Mouse (Mus musculus) lung, postnatal 14 days (tissue): Measurements from ENCODE around the gene Otop3.

Source experiments
- DNase-seq: peaks from one replicate; pipeline ENCODE4 v3.0.0; 2021

Gene Otop3

DNA sequence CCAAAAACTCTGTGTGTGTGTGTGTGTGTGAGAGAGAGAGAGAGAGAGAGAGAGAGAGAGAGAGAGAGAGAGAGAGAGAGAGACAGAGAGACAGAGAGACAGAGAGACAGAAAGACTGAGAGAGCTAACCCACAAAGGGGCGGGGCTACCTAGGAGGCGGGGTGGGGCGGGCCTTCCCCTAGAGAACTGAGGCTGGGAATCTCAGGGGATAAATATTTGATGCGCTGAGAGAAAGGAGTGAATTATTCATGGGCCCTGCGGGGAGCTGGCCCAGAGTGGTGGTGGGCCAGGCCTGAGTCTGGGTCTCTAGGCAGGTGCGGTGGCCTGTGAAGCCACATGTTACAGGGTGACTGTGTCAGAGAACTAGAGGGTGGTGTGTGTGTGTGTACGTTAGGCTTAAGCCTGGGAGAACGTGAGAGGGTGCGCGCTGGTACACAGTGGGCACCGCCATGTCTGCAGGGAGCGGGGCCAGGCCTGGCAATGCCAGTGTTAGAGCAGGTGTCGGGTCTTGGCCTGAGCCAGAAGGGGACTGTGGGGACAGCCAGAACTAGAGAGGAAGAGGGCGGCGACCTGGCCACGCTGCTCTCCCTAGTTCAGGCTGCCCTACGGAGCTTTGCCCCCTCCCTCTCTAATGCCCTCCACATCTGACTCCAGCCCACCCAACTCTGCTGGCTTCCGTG lies 14.7 kb upstream of the Otop3 start:
- DNase-seq: no peak

DNA sequence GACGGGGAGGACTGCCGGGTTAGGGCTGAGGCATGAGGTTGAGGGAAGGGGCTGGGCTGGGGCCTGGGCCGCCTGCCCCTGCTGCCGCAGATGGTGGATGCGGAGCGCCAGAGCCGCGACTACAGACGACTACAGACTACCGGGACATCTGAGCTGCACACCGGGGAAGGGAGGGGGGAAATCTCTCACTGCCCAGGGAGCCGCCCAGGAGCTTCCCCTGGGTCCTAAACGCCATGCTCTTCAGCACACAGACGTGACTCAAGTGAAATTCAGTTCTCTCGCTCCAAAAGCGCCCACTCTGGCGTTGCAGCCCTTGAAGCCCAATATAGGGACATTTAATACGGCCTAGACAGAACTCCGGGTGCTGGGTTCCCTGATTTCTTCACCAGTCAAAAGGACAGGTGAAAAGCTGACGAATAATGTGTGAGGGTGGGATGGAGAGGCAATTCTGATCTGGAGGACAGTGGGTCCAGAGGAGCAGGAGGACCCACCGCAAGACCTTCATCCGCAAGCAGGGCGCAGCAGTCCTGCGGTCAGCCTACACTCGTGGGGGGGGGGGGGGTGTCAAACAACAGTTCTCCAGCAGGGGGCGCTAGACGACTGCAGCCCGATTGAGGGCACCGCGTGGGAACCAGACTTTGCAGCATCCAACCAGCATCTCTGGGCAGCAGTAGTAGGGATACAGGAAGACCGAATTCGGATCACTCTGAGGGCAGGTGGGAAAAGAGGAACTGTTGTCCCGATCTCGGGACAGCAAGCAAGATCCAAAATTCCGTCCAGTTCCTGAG lies 12.4 kb upstream of the Otop3 start, which contains the start of gene Ush1g:
Ush1g (minus strand) TSS at position 136 of the 788 bp plus-strand sequence.
- peak; percentile 65 for DNase-seq

DNA sequence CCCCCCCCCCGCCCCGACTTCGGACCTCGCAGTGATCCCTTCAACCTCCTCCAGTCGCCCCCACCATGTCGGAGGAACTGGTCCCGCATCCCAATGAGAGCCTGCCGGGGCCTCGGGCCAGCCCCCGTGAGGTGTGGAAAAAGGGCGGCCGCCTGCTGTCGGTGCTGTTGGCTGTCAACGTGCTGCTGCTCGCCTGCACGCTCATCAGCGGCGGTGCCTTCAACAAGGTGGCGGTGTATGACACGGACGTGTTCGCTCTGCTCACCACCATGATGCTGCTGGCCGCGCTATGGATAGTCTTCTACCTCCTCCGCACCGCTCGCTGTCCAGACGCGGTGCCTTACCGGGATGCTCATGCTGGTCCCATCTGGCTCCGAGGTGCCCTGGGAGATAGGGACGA lies 11.2 kb upstream of the Otop3 start:
- DNase-seq: no peak

DNA sequence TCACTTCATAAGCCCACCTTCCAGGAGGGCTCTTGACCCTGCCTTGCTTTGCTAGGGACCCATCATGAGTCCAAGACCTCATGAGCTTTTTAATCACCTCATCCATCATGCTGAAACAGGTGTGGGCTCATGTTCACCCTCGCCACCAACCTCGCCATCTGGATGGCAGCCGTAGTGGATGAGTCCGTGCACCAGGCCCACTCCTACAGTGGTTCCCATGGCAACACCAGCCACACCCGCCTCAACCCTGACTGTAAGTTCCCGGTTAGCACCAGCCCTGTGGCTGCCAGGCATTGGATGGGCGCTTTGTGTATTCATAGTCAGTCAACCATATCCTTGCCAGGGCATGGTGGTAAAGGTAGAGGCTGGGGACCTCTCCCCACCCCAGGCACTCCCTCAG lies 7.8 kb upstream of the Otop3 start:
- DNase-seq: no peak

DNA sequence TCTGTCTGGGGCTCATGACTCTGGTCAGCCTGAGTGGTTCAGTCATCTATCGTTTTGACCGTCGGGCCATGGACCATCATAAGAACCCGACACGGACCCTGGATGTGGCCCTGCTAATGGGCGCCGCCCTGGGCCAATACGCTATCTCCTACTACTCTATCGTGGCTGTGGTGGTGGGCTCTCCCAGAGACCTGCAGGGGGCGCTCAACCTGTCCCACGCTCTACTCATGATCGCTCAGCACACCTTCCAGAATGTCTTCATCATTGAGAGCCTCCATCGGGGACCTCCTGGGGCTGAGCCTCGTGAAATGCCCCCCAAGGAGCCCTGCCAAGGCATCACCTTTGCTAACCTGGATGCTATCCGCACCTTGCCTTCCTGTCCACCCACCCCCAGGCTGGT lies 5.2 kb upstream of the Otop3 start:
- no peak for DNase-seq

DNA sequence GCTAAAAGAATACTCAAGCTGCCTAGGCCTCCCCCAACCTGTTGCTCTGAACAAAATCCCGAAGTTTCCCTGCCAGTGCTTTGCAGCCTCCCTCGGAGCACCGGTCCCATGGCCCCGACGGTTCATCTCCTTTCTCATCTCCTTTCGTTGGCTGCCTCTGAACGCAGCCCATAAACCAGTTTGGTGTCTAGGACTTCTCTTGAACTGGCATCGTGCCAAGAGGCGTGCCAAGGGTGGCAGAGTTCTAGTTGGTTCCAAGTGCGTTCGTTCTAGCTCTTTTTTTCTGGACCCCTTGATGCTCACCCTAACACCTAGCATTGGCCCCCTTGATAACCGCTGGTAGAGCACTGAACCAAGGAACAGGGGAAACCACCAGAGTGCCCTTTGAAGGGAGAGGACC lies 692 bp downstream of the Otop3 start:
- peak; percentile 32 for DNase-seq

DNA sequence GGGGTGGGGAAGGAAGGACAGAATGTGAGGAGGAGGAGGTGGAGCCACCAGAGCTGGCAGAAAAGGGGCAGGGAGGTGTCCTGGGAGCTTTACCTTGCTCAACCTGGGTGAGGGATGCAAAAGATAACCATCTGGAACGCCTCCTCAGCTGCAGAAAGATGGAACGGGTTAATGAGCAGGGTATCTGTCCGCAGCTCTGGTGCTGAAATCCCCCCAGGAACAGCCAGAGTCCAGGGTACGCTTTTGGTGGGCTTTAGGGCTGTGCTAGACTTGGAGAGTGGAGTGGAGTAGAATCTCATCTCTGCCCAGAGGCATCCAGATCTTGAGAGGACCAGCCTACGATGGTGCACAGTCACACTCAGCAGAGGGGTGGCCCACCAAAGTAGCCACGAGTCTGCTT lies 1.6 kb downstream of the Otop3 start:
- no peak for DNase-seq

DNA sequence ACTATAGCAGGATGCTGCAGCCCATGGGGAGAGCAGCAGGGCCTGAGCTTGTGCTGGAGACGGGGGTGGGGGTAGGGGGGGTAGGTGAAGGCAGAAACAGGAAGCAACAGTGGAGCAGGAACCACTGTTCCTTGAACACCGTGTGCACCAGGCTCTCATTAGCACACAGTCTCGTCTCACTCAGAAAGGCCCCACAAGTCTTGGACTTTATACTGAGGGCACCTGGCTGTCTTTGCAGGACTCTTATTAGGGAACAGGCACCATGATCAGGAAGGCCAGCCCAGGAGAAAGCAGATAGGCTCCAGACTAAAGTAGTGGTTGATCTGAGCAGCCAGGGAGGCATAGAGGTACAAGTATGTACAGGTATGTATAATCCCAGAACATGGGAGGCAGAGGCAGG lies 2.8 kb downstream of the Otop3 start:
- DNase-seq: no peak

DNA sequence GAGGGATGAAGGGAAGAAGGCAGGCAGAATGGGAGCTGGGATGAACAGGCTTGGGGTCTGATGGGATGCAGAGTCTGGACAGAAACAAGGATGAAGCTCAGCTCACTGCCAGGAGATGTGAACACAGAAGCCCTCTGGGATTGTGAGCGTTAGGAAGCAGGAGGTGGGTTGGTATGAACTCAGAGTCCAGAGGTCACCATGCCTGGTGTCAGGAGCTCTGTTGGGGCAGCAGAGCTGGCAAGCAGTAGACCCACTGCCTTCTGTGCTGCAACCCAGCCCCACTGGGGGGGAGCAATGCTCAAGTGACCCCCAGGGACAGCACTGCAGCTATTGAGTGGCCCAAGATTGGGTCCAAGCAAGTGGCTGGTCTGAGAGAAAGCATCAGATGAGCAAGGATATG lies 3.3 kb downstream of the Otop3 start:
- no peak for DNase-seq

DNA sequence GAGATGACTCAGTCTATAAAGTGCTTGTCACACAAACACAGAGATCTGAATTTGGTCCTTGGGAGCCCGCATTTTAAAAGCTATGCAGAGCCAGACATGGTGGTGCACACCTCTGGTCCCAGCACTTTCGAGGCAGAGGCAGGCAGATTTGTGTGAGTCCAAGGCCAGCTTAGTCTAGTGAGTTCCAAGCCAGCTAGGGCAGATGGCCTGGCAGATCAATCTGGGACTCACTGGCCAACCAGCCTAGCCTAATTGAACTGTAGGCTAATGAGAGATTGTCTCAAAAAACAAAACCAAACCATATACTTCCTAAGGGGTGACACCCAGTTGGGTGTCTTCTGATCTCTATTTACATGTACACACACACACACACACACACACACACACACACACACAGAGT lies 6.7 kb downstream of the Otop3 start:
- DNase-seq: no peak

DNA sequence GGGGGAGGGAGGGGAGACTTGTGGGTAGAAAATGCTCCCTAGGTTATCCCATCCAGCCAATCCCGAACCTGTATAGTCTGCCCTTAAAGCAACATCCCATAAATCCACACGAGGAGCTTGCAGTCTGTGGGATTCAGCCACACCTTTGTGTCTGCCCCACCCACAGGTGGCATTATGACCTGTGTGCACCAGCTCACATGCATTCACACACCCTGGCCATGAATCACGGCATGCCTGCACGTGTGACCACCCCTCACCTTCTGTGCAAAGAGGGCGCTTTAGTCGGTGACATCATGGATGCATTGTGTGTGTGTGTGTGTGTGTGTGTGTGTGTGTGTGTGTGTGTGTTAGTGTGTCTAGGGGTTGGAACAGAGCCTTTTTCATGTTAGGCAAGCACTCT lies 7.3 kb downstream of the Otop3 start:
- no peak for DNase-seq

DNA sequence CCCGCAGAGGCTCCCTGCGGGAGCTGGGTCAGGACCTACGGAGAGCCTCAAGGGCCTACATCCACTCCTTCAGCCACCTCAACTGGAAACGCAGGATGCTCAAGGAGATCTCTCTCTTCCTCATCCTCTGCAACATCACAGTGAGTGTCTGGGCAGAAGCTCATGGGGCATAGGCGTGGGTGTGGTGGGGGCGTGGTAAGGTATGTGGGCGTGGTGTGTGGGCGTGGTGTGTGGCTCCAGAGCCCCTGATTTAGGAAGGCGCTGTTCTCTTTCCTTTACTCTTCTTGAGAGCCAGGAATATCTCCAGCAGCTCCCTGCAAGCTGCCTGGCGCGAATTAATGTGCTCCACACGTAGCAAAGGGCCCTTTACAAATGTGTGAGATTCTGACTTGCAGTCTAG lies 10.4 kb downstream of the Otop3 start:
- no peak for DNase-seq

DNA sequence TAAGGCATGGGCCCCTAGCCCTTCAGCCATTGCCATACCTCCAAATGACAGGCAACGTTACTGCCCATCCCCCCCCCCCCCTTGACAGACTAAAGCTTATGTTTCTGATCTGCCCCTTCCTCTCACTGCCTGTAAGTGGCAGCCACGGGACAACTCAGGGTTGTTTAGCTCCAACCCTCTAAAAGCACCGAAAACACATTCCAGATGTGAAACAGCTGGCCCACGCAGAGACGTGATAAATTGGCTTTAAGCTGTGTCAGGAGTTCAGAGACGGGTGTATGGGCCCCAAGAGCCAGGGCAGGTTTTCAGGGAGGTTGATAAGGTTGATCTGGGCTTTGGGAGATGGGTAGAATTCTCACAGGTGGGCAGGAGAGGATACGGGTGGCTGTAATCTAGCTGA lies 11.0 kb downstream of the Otop3 start:
- DNase-seq: no peak

DNA sequence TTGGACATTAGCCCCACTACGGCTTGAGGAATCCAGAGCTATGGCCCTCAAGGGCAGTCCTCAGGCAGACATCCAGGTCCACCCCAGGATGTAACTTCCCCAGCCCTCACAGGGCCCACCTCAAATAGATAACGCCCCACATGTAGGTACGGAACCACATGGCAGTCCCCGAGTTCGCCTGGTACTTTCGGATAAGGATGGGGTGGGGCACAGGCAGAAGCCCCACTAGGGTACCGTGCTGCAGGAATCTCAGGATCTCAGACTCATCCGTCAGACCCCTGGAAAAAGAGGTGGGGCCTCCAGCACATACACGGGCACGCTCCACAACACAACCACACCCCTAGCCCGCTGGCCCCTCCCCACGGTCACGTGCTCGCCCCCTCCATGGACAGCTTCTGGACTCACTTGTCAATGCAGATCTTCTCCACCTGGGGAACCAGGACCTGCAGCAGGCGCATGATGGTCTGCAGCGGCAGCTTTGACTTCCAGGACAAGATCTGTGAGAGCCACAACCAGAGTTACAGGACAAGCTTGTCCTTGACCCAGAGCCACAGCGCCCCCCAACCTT lies 14.2 kb downstream of the Otop3 start:
- DNase-seq: no peak

DNA sequence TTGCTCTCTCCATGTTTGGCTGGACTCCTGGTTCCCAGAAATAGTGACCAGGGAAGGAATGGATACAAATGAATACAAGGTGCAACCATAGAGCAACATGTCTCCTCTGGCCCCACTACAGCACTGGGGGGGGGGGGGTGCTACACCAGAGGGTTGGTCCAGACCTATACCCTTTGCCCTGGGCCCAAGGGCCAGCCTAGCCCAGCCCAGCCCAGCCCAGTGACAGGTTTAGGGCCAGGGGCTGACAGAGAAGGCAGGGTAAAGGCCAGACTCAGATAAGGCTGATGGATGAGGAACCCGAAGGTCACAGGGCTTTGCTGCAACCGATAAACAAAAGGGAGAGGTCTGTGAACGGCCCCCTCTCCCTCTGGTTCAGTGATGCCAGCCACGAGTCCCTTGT lies 15.4 kb downstream of the Otop3 start:
- no peak for DNase-seq

DNA sequence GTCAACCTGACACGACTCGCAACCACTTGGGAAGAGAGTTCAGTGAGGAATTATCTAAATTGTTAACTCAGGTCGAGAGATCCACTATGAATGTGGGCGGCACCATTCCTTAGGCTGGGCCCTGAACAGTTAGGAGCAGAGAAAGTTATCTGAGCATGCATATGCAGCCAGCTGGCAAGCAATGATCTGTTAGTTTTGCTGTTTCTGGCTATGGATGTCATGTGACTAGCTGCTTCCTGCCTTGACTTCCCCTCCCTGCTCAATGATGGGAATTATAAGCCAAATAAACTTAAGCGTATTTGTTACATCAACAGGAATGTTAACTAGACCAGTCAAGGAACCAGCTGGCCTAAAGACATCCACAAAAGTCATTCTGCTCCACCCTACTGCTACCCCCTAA lies 18.8 kb downstream of the Otop3 start:
- DNase-seq: no peak

DNA sequence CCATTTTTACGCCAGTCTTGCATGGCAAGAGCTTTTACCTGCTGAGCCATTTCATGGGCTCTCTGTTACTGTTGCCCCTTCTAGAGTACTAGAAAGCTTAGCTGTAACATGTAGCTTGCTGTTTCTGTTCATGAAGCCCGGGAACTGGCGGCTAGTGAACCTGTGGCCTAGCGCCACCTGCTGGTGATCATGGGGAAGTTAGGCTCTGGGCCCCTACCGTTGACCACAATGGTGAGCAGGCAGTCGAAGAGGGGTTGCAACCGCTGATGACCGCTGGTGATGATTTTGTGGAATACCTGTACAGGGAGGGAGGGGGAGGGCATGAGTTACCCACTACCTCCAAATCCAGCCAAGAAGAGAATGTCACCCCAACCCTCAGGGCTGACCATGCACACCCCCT lies 19.7 kb downstream of the Otop3 start:
- DNase-seq: peak; percentile 78

DNA sequence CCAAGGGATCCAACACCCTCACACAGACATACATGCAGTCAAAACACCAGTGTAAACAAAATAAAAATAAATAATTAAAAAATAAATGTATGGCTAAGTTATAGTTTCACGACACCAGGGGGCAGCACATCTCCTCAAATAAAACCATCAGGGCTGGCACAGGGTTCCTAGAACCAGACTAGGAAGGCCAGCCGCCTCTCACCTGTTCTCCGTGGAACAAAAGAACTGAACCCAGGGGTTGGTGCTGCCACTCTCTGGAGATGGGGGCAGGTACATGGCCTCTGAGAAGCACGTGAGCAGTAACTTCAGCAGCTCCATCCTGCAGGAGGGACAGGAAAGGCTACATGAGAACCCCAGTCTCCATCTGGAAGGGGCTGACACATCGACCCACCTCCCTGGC lies 23.9 kb downstream of the Otop3 start:
- peak; percentile 83 for DNase-seq

DNA sequence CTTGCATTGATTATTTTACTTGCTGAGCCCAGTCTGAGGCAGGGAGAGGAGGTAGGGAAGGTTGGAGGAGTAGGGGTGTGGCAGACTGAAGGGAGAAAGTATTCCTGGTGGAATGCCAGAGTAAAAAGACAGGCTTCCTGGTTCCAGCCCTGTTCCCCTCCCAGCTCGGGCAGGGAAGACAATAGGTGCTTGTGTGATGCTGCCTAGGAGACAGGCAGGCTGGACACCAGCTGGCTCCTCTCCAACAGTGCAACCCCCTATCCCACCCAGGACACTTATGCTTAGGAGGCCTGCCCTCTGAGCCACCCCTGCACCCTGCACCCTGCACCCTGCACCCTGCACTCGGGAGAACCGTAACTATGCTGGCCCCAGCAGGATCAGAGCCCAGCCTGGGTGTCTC lies 24.8 kb downstream of the Otop3 start:
- DNase-seq: no peak

DNA sequence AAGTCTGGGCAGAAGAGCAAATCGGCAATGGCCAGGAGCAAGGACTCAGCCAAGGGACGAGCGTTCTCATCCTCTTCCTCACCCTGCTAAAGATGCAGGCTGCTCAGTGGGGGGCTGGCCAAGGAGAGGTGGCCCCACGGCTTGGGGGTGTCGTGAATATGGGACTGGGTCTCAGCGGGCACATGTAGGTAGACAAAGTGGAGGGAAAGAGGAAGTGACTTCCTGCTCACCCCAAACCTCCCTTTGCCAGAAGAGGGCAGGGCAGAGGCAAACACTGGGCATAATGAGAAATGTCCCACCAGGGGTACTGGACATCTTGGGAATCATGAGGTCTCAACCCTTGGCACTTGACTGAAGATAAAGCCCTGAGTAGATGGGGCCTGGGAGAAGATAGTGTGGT lies 25.2 kb downstream of the Otop3 start:
- no peak for DNase-seq

DNA sequence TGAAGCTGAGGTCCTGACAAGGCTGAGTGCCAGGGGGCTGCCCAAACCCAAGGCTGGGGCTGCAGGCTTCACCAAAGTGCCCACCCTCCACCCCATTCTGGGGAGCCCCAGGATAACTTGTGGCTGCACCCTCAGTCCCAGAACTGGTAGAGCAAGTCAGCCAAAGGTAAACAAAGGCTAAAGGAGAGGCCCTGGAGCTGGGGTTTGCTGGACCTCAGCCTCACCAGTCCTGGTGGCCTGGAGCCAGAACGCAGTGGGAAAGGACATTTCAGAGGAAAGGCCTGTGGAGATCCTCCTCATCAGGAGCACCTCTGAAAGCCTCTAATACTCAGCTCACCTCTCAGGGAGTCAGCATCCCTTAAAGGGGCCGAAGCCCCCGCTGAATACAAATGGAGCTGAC lies 29.6 kb downstream of the Otop3 start:
- no peak for DNase-seq

DNA sequence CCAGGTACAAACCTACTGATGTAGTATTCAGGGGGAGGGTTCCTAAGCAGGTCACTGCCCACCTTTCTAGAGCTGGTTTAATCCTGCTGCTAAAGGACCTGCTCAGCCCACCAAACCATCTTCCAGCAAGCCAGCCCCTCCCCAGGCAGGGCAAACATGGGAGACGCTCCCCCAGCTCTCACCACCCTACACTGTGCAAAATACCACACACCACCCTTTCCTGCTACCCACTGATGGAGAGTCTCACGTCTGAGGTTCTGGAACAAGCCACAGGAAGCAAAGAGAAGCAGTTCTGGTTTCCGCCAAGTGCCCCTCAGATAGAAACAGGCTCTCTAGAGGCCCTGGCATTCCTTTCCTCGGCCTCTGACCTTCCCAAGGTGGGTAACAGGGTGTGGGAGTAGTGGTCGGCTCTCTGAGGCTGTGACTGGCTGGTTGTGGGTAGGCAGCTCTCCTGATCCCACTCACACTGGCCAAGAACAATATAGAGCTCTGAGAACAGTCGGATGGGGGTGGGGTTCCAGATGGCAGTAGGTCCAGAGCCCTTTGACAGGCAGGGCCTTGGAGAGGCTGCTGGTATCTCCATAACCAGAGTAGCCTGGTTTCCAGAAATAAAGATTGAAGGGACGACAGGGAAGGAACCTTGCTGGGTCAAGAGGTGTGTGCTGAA lies 31.6 kb downstream of the Otop3 start:
- no peak for DNase-seq

DNA sequence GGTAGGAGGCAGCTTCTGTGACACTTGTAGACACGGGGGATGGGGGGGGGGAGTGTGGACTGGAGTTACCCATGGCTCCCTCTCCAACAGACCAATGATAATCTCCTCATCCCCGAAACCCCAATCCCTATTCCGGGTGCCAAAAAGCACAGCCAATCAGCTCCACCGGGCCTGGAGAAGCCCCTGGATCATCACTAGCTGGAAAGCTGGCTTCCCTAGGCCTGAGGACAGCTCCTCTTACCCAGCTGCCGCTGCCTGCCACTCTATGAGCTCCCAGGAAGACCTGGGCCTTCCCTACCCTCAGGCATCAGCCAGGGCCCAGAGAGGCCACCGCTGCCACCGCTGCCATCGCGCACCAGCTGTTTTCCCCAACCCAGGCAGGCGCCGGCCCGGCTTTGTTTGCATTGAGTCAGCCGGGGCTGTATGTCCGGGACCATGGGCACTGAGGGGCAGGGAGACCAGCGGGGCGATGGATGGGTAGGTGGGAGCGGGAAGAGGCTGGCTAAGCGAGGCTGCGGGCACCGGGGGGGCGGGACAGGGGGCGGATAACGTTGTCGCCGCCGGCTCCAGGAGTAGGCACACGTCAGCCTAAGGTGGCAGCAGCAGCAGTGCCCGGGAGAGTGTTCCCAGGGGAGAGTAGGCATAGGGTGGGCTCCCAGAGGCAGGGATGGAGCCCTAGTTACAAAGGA lies 32.3 kb downstream of the Otop3 start:
- no peak for DNase-seq
